Mouse (Mus musculus) T-cell, adult 2 months (primary cell): ENCODE data around the gene Pgpep1.

Experiments
- DNase-seq: peaks from one replicate; pipeline ENCODE4 v3.0.0; 2022; ENCODE audit warnings: low spot score

Pgpep1 gene

DNA sequence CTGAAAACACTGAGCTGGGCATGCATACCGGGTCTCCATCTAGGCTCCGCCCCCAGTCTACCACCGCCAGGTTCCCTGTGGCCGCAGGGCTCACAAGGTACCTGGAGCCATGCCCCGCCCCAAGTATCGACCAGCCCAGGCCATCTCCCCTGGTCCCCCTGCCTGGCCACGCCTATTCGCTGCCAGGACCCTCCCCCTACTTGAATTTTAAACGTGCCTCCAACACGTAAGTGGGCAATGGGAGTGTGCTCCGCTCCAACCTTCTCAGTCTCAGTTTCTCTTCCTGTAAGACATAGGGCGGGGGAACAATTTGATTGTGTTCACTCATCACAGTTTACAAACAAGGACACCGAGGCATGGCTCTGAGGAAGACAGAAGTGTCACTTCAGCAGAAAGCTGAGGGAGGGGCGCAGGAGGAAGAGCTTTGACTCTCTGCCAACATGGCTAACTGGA is at the start of gene Pgpep1:
Gene Pgpep1 (minus strand): TSS at position 116 of the 453 bp plus-strand sequence.
- no peak for DNase-seq

DNA sequence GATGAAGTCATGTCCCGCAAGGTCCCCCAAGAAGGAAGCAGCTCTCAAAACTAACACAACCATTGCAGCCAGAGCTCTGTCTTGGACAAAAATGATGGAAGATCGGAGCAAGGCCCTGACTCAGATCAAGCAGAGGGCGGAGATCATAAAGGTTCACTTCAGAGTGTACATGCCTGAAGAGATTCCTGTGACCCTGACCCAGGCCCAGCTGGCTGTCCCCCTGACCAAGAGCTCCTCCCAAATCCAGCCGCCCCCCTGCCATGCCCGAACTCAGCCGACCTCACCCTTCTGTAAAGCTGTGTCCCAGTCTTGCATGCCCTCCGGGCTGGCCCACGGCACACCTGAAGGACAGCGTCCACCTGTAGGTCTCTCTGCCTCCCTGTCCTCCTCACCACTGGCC is 49.6 kb upstream of the Pgpep1 start:
- DNase-seq, result no peak

DNA sequence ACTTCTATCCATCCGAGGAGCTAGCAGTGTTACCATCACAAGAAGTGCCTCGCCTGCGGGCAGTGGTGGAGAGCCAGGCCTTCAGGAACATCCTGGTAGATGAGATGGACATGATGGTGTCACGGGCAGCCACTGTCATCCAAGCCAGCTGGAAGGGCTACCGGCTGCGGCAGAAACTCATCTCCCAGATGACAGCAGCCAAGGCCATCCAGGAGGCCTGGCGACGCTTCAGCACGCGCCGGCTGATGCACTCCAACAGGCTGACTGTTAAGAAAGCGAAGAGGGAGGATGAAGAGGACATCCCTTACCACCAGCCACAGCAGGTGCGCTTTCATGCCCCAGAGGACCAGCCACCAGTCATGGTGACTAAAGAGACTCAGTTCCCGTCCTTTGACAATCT is 48.1 kb upstream of the Pgpep1 start:
- DNase-seq, result no peak

DNA sequence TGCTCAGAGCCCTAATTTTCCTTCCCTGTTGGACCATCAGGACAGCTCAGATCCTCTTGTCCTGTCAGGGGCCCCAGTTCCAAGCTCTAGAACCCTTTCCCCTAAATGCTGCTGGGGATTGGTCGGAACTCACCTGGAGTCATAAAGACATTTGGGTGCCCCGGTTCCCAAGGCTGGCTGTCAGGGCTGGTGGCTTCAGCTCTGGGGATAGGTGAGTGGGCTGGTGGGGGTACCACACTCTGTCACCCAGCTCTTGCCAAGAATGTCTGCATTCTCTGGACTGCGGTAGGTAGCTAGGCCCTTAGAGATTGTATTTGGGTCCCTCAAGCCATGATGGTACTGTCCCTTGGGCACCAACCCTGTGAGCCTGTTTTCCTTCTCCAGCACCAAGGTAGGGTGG is 43.1 kb upstream of the Pgpep1 start, which contains the start of gene Iqcn:
Gene Iqcn (plus strand): TSS at position 171 of the 400 bp plus-strand sequence.
- no peak for DNase-seq

DNA sequence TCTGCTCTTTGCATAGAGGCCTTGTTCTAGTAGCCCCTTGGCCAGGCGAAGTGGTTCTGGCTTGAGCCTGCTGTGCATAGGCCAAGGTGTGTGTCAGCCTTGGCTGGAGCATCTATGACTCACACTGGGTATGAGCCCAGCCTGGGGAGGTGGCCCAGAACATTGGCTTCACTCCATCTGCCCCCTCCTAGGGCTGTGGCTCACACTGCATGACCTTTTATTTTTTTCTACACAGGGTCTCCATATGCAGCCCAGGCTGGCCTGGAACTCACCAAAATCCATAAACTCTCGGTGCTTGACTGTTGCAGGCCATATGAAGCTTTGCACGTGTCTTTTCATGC is 42.6 kb upstream of the Pgpep1 start:
- no peak for DNase-seq

DNA sequence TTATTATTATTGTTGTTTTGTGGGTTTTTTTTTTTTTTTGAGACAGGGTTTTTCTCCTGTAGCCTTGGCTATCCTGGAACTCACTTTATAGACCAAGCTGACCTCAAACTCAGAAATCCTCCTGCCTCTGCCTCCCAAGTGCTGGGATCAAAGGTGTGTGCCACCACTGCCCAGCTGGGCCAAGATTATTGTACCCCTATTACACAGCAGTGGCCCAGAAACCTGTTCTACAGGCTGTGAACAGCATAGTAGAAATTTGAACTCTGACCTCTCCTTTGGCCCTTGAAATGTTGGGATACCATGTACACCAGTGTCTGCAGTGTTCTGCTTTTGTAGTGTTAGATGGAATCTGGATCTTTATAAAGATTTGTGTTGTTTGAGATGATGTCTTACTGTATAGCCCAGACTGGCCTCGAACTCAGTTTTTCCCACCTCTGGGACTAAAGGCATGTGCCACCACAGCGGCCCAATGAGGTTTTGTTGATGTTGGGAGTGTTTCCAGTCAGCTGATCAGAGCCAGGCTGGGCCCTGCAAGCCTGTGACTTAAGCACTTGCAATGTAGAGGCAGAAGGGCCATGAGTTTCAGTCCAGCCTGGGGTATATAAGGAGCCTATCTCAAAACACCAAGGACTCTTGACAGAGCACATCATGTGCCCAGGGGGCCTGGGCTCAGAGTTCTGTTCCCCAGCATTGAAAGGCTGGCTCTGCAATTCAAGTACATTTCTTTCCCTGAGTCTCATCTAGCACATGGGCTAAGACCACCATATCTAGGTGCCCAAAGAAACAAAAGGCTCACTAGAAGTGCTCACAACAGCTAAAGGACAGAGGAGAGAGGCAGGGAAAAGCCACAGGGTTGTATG is 42.0 kb upstream of the Pgpep1 start:
- no peak for DNase-seq

DNA sequence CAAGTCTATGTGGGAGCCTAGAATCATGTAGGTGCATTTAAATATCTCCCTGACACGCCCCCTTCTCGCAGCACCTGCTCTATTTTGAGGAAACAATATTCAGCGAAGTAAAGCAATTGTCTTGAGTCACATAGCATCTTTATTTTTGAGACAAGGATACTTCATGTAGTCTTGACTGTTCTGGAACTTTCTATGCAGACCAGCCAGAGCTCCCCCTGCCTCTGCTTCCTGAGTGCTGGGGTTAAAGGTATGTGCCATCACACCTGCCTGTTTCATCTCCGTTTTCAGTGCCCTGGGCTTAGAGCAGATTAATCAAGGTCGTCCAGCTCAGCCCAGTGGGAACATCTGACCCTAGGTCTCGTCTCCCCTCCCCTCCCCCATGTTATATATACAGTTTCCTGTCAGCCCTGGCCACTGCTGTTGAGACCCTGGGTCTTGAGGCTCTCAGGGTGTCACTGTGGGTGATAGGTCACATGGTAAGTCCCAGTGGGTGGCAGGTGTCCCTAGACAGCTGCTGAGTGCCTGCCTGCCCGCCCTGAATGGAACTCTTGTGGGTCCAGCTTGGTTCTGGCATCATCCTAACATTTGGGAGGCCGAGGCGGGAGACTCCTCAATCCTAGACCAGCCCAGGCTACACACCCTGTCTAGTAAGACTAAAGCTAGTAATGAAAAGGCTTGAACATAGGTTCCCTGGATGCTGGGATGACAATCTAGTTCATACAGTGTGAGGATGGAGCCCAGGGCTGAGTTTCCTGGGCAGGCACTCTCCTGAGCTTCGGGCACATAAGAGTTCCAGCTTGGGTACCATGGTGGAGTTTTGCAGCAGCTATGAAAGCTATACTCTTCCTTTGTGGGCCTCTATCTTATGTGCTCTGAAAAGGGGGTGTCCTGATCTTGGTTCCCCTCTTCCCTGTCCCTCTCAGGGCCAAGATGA is 41.1 kb upstream of the Pgpep1 start:
- DNase-seq, result no peak

DNA sequence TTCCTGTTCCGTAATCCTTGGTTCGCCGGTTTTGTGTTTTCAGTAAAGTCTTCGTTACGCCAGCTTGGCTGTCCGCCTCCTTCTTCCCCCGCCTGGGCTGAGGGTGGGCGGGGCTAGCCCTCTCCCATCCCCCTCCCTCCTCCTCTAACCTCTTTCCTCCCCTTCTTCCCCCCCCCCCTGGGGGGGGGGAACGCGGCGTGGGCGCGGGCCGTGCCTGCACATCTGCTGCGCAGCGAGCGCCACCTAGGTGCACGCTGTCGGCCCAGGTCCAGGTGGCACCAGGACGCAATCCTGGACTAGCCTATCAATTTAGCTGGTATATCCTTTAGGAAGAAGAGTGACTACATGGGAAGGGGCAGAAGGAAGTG is 40.4 kb upstream of the Pgpep1 start:
- DNase-seq, result peak; percentile 86

DNA sequence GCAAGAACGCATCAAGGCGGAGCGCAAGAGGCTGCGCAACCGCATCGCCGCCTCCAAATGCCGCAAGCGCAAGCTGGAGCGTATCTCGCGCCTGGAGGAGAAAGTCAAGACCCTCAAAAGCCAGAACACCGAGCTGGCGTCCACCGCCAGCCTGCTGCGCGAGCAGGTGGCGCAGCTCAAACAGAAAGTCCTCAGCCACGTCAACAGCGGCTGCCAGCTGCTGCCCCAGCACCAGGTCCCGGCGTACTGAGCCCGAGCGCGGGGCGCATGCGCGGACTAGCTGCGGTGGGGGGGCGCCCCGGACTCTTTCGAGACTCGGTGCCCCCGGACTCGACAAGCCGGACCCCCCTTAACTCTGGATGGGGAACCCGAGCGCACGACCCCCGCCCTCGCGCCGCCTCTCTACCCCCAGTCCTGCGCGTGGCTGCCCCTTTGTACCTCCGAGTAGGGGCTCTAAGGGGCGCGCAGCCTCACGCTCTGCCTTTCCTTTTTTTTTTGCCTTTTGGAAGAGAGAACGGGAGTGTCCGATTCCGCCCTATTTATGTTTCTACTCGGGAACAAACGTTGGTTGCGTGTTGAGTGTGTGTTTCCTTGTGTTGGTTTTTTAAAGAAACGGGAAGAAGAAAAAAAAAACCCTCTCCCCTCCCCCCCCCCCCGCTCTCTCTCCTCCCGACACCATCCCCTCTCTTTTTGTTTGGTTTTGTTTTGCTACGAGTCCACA is 39.8 kb upstream of the Pgpep1 start:
- peak; percentile 81 for DNase-seq

DNA sequence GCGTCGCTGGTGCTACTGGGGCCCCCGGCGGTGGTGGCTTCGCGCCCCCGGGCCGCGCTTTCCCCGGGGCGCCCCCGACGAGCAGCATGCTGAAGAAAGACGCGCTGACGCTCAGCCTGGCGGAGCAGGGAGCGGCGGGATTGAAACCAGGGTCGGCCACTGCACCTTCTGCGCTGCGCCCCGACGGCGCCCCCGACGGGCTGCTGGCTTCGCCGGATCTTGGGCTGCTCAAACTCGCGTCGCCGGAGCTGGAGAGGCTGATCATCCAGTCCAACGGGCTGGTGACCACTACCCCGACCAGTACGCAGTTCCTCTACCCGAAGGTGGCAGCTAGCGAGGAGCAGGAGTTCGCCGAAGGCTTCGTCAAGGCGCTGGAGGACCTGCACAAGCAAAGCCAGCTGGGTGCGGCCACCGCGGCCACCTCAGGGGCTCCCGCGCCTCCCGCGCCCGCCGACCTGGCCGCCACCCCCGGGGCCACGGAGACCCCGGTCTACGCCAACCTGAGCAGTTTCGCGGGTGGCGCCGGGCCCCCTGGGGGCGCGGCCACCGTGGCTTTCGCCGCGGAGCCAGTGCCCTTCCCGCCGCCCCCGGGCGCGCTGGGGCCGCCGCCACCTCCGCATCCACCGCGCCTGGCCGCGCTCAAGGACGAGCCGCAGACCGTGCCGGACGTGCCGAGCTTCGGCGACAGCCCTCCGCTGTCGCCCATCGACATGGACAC is 39.1 kb upstream of the Pgpep1 start:
- no peak for DNase-seq

DNA sequence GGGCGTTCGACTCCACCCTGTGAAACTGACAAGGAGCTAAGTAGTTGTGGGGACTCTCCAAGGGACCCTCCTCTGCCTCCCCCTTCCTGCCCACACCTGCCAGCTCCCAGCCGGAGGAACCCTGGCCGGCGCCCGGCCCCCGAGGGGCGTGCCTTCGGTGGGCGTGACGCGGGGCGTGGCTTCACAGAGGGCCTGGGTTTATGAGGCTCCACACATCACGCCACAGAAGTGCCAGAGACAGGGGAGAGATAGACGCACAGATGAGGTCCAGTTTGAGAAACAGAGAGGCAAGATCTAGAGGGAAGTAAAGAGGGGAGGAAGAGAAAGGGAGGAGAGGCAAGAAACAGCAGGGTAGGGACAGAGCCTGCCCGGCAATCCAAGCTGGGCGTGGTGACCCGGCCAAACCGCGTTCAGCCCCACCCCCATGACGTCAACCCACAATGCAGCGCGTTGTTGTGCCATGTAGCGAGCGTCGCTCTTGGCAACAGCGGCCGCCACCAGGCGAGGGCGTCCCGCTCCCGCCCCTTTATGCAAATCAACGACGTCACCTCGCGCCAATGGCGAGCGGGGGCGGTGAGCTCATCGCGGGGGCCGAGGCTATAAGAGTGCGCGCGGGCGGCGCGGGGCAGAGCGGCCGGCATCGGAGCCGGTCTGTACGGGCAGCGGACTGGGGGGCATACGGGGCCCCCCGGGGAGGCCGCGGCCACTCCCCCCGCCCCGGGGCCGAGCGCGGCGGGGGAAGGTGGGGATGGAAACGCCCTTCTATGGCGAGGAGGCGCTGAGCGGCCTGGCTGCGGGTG is 38.3 kb upstream of the Pgpep1 start, which contains the start of gene Jund:
Gene Jund (plus strand): TSS at position 640 of the 800 bp plus-strand sequence.
- DNase-seq, result peak; percentile 100

DNA sequence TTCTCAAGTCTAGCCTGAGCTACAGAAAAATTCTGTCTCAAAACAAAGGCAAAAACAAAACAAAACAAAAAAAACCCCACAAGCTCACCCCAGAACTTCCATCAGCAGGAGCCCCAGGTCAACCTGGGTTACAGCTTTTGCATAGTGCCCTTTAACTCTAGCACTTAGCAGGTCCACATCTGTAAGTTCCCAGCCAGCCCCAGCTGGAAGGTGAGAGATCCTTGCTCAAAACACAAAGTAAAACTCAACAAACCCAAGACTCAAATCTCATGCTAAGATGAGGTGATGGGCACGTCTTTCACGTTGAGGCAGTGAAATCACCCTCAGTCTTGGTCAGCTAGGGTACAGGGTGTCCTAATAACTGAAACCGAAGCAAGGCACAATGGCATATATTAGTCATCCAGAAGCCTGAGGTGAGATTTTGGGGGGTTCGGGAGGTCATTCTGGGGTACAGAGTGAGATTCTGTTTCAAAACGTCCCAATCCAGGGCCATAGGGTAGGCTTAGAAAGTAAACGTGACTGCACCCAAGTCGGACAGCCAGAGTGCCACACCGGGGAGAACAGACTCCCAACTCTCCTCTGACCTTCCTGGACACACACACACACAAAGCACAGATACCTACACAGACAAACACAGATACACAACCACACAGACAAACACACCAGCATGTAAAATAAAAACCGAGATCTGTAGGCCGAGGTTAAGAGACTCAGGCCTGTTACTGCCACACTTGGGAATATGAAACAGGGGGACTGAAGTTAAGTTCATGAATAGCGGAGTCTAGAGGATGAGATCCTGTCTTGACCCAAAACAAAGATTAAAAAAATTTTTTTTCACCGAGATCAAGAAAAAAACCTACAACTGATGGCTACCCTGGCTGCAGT is 37.4 kb upstream of the Pgpep1 start:
- DNase-seq, result no peak

DNA sequence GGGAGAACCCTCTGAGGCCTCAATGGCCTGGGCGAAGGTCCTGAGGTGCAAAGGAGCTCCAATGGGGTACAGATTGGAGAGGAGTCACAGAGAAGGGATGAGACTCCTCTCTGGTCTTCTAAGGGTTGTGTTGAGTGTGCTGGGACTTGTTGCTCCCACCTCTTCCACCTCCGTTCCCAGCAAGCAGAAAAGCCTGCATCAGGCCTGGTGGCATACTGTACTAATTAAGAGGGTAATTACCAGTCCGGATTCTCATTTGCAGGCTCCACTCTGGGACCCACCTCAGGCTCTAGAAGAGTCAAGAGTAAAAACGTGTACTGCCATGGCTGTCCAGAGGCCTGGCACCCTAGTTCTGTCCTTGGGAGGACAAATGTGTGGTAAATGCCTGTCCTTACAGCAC is 36.8 kb upstream of the Pgpep1 start:
- no peak for DNase-seq

DNA sequence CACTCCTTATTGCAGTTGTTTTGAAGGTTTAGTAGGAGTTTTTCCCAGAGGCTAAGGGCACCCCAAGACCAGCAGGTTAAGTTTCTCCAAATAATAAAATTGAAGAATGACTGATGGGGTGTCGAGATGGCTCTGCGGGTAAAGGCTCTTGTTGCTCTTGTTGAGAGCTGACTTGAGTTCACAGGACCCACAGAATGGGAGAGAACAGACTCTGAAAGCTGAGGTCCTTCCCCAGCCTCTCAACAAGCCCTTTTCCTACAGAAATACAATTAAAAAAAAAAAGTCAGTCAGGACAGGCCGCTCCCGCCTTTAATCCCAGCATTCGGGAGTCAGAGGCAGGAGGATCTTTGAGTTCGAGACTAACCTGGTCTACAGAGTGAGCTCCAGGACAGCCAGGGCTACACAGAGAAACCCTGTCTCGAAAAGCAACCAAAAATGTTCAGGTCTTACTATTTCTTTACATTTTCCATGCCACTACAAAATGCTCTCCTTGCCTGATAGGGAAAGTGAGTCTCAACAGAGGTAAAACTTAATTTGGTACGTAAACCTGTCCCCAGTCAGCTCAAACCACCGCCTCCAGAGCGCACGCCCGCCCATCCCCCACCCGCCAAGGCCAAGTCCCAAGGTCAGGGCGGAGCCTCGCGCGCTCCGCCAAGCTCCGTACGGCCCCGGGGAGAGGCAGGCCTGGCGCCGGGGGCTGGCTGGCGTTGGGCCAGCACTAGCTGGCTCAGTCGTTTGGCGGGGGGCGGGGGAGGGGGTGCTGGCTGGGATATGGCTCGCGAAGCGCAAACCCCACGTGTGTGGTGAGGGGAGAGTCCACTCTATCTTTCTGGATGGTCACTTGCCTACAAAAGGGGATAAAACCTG is 36.1 kb upstream of the Pgpep1 start:
- peak; percentile 68 for DNase-seq

DNA sequence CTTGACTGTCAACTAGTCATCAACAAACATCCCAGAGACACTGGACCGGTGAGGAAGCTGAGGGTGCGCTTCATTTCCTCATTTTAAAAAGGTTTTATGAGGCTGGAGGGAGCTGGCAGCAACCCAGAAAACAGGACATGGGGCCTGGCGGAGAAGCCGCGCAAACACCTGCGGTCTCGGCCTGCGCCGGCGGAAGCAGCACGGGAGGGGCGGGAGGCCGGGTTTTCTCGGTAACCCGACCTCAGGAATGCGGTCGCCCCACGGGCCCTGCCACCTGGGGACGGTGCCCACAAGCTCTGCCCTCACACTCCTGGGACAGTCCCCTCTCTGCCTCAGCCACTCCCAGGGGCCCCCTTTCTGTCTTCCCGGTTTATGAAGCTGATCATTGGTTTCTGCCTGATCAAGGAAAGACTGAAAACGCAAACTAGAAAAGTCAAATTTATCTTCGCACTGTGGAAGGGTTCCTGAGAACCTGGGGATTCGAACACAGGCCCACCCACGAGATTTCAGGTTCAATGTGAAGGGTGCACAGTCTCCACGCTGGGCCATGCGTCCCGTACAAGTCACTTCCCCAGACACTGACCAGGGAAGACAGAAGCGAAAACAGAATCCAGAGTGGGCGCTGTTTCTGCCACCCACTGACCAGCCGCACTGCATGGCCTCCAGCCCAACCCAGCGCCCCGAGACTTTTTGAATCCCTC is 35.3 kb upstream of the Pgpep1 start:
- DNase-seq, result peak; percentile 70

DNA sequence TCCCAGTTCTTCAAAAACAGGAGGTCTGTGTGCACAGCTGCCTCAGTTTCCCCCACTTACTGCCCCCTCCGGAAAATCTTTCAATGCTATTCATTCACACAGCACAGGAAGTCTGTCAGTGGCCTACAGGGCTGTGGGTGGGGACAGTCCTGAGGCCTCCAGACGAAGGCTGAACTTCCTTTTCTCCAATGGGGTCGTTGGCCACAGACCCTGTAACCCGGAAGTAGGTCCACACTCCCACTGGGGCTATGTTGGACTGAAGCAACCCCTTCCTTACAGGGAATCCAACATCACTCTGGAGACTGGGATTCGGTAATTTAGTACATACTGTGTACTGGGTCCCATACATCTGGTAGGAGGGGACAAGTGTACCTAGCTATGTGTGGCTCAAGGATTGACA is 33.4 kb upstream of the Pgpep1 start:
- DNase-seq, result no peak

DNA sequence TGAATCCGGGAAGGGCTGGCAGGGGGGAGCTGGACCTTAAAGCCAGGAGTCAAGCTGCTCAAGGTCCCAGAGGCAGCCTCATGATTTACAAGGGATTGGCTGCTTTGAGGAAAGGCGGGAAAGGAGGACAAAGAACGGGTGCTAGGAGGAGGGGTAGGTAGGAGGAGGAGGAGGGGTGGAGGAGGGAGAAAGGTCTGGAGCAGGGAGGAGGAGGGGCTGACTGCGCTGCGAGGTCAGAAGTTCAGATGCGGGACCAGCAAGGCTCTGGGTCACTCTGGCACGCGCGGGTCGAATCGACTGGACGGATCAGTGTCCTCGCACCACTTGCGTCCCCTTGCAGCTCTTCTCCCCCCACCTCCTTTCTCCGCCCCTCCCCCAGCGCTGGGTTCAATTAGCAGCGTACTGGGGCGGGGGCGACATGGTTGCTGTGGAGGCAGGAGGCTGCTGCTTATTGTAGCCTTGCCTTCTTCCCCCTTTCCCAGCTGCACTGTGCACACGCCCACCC is 31.6 kb upstream of the Pgpep1 start:
- no peak for DNase-seq

DNA sequence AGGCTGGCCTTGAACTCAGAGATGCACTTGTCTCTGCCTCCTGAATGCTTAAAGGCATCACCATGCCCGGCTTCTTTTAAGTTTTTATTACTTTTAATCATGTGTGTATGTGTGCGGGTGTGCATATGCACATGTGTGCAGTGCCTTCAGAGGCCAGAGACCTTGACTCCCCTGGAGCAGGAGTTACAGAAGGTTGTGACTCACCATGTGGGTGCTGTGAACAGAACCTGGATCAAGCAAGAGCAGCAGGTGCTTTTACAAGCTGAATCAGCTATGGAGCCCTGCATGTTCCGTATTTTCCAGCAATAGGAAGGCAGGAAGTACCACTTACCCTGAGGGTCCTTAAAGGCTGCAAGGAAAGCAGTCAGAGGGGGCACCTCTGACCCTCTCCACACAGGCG is 31.0 kb upstream of the Pgpep1 start:
- no peak for DNase-seq
